Mouse (Mus musculus) limb, embryonic 13.5 days (tissue): Measurements from ENCODE around the gene Glce. TPM values are rescaled to one million over a fixed set of nuclear protein-coding genes. Genes with fewer than 3 reads are reported as not detected.

ENCODE experiments used
- microRNA-seq: library from miRNA; unstranded; fragments of <30 nt; microRNA quantifications from one replicate; pipeline ENCODE4, GENCODE M21; 2016
- polyA plus RNA-seq: library from polyadenylated mRNA; unstranded; fragments of >200 nt; fragmentation: Nextera tagmentation; extraction: Ambion mirVana; gene quantifications from 2 replicates; pipeline ENCODE4 v1.2.1, GENCODE M21; 2015

Gene Glce
- polyA plus RNA-seq, 1 experiment from 2014 or later, result 32.4 TPM

Small RNAs within 50 kb of the gene (microRNA-seq; reads per million reads assigned to microRNA genes)
- gene Mir5133, result not detected

Other genes starting within 250 kb of the Glce start
- gene Rplp1, start 208.1 kb downstream of the Glce start, polyA plus RNA-seq, result 1,317 and 1,413 TPM in 2 replicates
- 112 and 116 TPM in 2 replicates for gene Kif23, start 175.9 kb downstream of the Glce start, polyA plus RNA-seq
- gene Paqr5, start 95.8 kb downstream of the Glce start, polyA plus RNA-seq, result 2.1 and 2.8 TPM in 2 replicates
- gene Spesp1, start 159.6 kb upstream of the Glce start, polyA plus RNA-seq, result not detected in 2 replicates
- 214 and 225 TPM in 2 replicates for gene Anp32a, start 218.6 kb upstream of the Glce start, polyA plus RNA-seq